Mouse (Mus musculus) liver, adult 2 months (tissue): ENCODE results near the gene Spire2.

ENCODE experiments used
- CTCF ChIP-seq: fragments of 200-500 bp; IDR thresholded peaks from 2 replicates; pipeline ENCODE4 v1.5.1; 2011; ENCODE audit warnings: low read depth, low read length, control low read depth
- POLR2A ChIP-seq: fragments of 200-500 bp; IDR thresholded peaks from 2 replicates; pipeline ENCODE4 v1.6.1; 2011; ENCODE audit warnings: low read length, control low read depth; ENCODE audit not compliant: insufficient read depth; ENCODE audit errors: extremely low read depth

- TF ChIP-seq CTCF: no peak
- 0 out of 2 replicates have a peak, but pooled peaks have one; percentile 48 for TF ChIP-seq POLR2A
Measured at GRCm38 (mm10) chr8:123374239-123374578, 41.7 kb downstream of the Spire2 start.
